Mouse (Mus musculus) embryonic facial prominence, embryonic 12.5 days (tissue): ENCODE measurements around the gene Hoxd13. TPM values are rescaled to one million over a fixed set of nuclear protein-coding genes. Genes with fewer than 3 reads are reported as not detected.

Source experiments
- ATAC-seq: fragments of 200-750 bp; cut with Nextera tagmentation; 2 replicates; pipeline ENCODE4 v1.8.0; 2017; ENCODE audit not compliant: insufficient number of reproducible peaks, insufficient read depth, low FRiP score, low TSS enrichment
- H3K27ac ChIP-seq: fragments of 300-500 bp; sonication (generic); 2 replicates; pipeline ENCODE4 v1.5.1; 2016; ENCODE audit warnings: mild to moderate bottlenecking
- H3K27me3 ChIP-seq: fragments of 300-500 bp; sonication (generic); 2 replicates; pipeline ENCODE4 v1.6.1; 2016; ENCODE audit warnings: mild to moderate bottlenecking, moderate library complexity
- H3K36me3 ChIP-seq: fragments of 300-500 bp; sonication (generic); 2 replicates; pipeline ENCODE4 v1.6.1; 2016; ENCODE audit warnings: mild to moderate bottlenecking
- H3K4me1 ChIP-seq: fragments of 300-500 bp; sonication (generic); 2 replicates; pipeline ENCODE4 v1.6.1; 2016
- H3K4me2 ChIP-seq: fragments of 300-500 bp; sonication (generic); replicated peaks from 2 replicates; pipeline ENCODE4 v1.6.1; 2016; ENCODE audit warnings: mild to moderate bottlenecking, moderate library complexity
- H3K4me3 ChIP-seq: fragments of 300-500 bp; sonication (generic); 2 replicates; pipeline ENCODE4 v1.5.1; 2016; ENCODE audit warnings: mild to moderate bottlenecking
- H3K9ac ChIP-seq: fragments of 300-500 bp; sonication (generic); 2 replicates; pipeline ENCODE4 v1.6.1; 2016; ENCODE audit warnings: mild to moderate bottlenecking, moderate library complexity
- H3K9me3 ChIP-seq: fragments of 300-500 bp; sonication (generic); 2 replicates; pipeline ENCODE4 v1.6.1; 2016; ENCODE audit warnings: mild to moderate bottlenecking, moderate library complexity
- WGBS: fragments of 180-500 bp; shearing (Covaris S2); methylation state at CpG from one replicate; pipeline ENCODE4 v1.1.7; 2016; 5-methylcytosine and 5-hydroxymethylcytosine counted together
- polyA plus RNA-seq: library from polyadenylated mRNA; unstranded; fragments of >200 nt; fragmentation: Nextera tagmentation; extraction: Ambion mirVana; gene quantifications from 2 replicates; pipeline ENCODE4 v1.2.1, GENCODE M21; 2016

Gene Hoxd13
- polyA plus RNA-seq, 1 experiment from 2014 or later = not detected

GRCm38 (mm10) chr2:74685059-74685603, 17.0 kb downstream of the Hoxd13 start:
- Histone ChIP-seq H3K4me2 (no peak overlapping the region), H3K27ac (no peak overlapping the region), H3K9me3 (no peaks in the 10 kb centered on the region), H3K36me3 (no peaks in the 10 kb centered on the region), H3K9ac (no peak overlapping the region), H3K4me3 (no peak overlapping the region), H3K4me1 (peaks cover 12% of the 10 kb centered on the region), H3K27me3 (peaks cover 85% of the 10 kb centered on the region)
- WGBS = 12% methylated on average over 4 of the region's 4 CpGs
- no peak for ATAC-seq

- Histone ChIP-seq H3K4me3 (no peak overlapping the region), H3K27me3 (peaks cover 79% of the 10 kb centered on the region), H3K27ac (no peak overlapping the region), H3K4me1 (peaks cover 12% of the 10 kb centered on the region), H3K9ac (no peak overlapping the region), H3K9me3 (no peaks in the 10 kb centered on the region), H3K4me2 (no peak overlapping the region), H3K36me3 (no peaks in the 10 kb centered on the region)
- ATAC-seq = no peak
- 5% methylated on average over 17 of the region's 17 CpGs for WGBS
These were observed 18.3 kb downstream of the Hoxd13 start for GRCm38 (mm10) chr2:74686301-74686987.

- Histone ChIP-seq H3K27ac (no peak overlapping the region), H3K4me2 (no peak overlapping the region), H3K4me3 (no peak overlapping the region), H3K9me3 (no peaks in the 10 kb centered on the region), H3K36me3 (no peaks in the 10 kb centered on the region), H3K27me3 (peaks cover 79% of the 10 kb centered on the region), H3K4me1 (peaks cover 5% of the 10 kb centered on the region), H3K9ac (no peak overlapping the region)
- no peak for ATAC-seq
- under 1% methylated on average over 27 of the region's 27 CpGs for WGBS
These were observed 19.0 kb downstream of the Hoxd13 start for GRCm38 (mm10) chr2:74686988-74687697.

- Histone ChIP-seq H3K4me1 (no peaks in the 10 kb centered on the region; the same call in 1 of the 2 replicates), H3K9me3 (no peaks in the 10 kb centered on the region), H3K27ac (no peak overlapping the region), H3K4me2 (no peak overlapping the region), H3K27me3 (peaks cover 79% of the 10 kb centered on the region), H3K9ac (no peak overlapping the region), H3K4me3 (no peak overlapping the region), H3K36me3 (no peaks in the 10 kb centered on the region)
- ATAC-seq = no peak
- WGBS = 1% methylated on average over 31 of the region's 31 CpGs
These were observed 19.8 kb downstream of the Hoxd13 start for GRCm38 (mm10) chr2:74687698-74688555.

- 3% methylated on average over 12 of the region's 12 CpGs for WGBS
- Histone ChIP-seq H3K27me3 (peaks cover 79% of the 10 kb centered on the region), H3K36me3 (no peaks in the 10 kb centered on the region)
These were observed 20.9 kb downstream of the Hoxd13 start for GRCm38 (mm10) chr2:74688795-74689573.

GRCm38 (mm10) chr2:74689574-74690337, 21.6 kb downstream of the Hoxd13 start:
- H3K4me3 ChIP-seq = no peak overlapping the region
- no peak overlapping the region for H3K27ac ChIP-seq
- peaks cover 79% of the 10 kb centered on the region for H3K27me3 ChIP-seq
- WGBS = under 1% methylated on average over 24 of the region's 24 CpGs
- no peak for ATAC-seq
- no peaks in the 10 kb centered on the region for H3K36me3 ChIP-seq
- no peaks in the 10 kb centered on the region for H3K9me3 ChIP-seq
- H3K4me1 ChIP-seq = no peaks in the 10 kb centered on the region; the same call in 1 of the 2 replicates
- H3K4me2 ChIP-seq = no peak overlapping the region
- H3K9ac ChIP-seq = no peak overlapping the region

More at GRCm38 (mm10) chr2:74688795-74689573, 20.9 kb downstream of the Hoxd13 start:
- Histone ChIP-seq H3K27ac (no peak overlapping the region), H3K4me2 (no peak overlapping the region), H3K4me3 (no peak overlapping the region), H3K9ac (no peak overlapping the region), H3K4me1 (no peaks in the 10 kb centered on the region; the same call in 1 of the 2 replicates), H3K9me3 (no peaks in the 10 kb centered on the region)
- ATAC-seq = no peak

- no peaks in the 10 kb centered on the region; the same call in 1 of the 2 replicates for H3K4me1 ChIP-seq
- H3K9me3 ChIP-seq = no peaks in the 10 kb centered on the region
- H3K36me3 ChIP-seq = no peaks in the 10 kb centered on the region
- peaks cover 79% of the 10 kb centered on the region for H3K27me3 ChIP-seq
- no peak for ATAC-seq
- H3K4me2 ChIP-seq = no peak overlapping the region
- H3K27ac ChIP-seq = no peak overlapping the region
- H3K4me3 ChIP-seq = no peak overlapping the region
- no peak overlapping the region for H3K9ac ChIP-seq
- 8% methylated on average over 8 of the region's 8 CpGs for WGBS
These were observed 22.2 kb downstream of the Hoxd13 start for GRCm38 (mm10) chr2:74690338-74690716.

- Histone ChIP-seq H3K4me1 (no peaks in the 10 kb centered on the region; the same call in 1 of the 2 replicates), H3K4me3 (0 out of 2 replicates have a peak within 1 kb of the TSS, but pooled peaks have one; percentile 9)
- ATAC-seq = no peak
These were observed 23.2 kb downstream of the Hoxd13 start, which contains the start of gene Hoxd10 for GRCm38 (mm10) chr2:74691022-74691951. Hoxd10 (plus strand) TSS chr2:74691924.

GRCm38 (mm10) chr2:74691995-74692807, 24.1 kb downstream of the Hoxd13 start:
- H3K4me1 ChIP-seq = no peaks in the 10 kb centered on the region; the same call in 1 of the 2 replicates
- H3K27me3 ChIP-seq = peaks cover 87% of the 10 kb centered on the region
- WGBS = 4% methylated on average over 35 of the region's 35 CpGs
- no peak overlapping the region for H3K4me2 ChIP-seq
- H3K9me3 ChIP-seq = no peaks in the 10 kb centered on the region
- H3K9ac ChIP-seq = no peak overlapping the region
- H3K27ac ChIP-seq = no peak overlapping the region
- no peak overlapping the region for H3K4me3 ChIP-seq
- ATAC-seq = no peak
- no peaks in the 10 kb centered on the region for H3K36me3 ChIP-seq

More at GRCm38 (mm10) chr2:74691022-74691951, 23.2 kb downstream of the Hoxd13 start, which contains the start of gene Hoxd10:
- Histone ChIP-seq H3K9ac (no peak within 1 kb of the TSS), H3K36me3 (no peaks in the 10 kb centered on the region), H3K27ac (no peak within 1 kb of the TSS), H3K9me3 (no peaks in the 10 kb centered on the region), H3K27me3 (peaks cover 86% of the 10 kb centered on the region), H3K4me2 (peak within 1 kb of the TSS; percentile 24; the same call in 1 of the 2 replicates)
- WGBS = under 1% methylated on average over 56 of the region's 56 CpGs
